Mouse (Mus musculus) limb, embryonic 11.5 days (tissue): ENCODE measurements around the gene Tbc1d22b. TPM values are rescaled to one million over a fixed set of nuclear protein-coding genes. Genes with fewer than 3 reads are reported as not detected.
A peak's percentile ranks its signal among the peaks of the same experiment; 100 is the strongest.

ENCODE experiments used
- ATAC-seq: fragments of 200-750 bp; cut with Nextera tagmentation; 2 replicates; pipeline ENCODE4 v1.8.0; 2017; ENCODE audit warnings: low read depth; ENCODE audit not compliant: insufficient number of reproducible peaks, low FRiP score, low TSS enrichment
- DNase-seq: peaks from one replicate; pipeline ENCODE4 v3.0.0-alpha.2; 2015; ENCODE audit warnings: low spot score
- H3K27ac ChIP-seq: fragments of 300-500 bp; sonication (generic); replicated peaks from 2 replicates; pipeline ENCODE4 v1.5.1; 2014; ENCODE audit warnings: low read depth, mild to moderate bottlenecking, low read length
- H3K27me3 ChIP-seq: fragments of 300-500 bp; sonication (generic); 2 replicates; pipeline ENCODE4 v1.6.1; 2014; ENCODE audit warnings: mild to moderate bottlenecking, low read length, mixed read lengths; ENCODE audit not compliant: control insufficient read depth, insufficient read depth
- H3K36me3 ChIP-seq: fragments of 300-500 bp; sonication (generic); 2 replicates; pipeline ENCODE4 v1.6.1; 2014; ENCODE audit warnings: mild to moderate bottlenecking, low read length, moderate library complexity, mixed read lengths; ENCODE audit not compliant: control insufficient read depth, insufficient read depth
- H3K4me1 ChIP-seq: fragments of 300-500 bp; sonication (generic); 2 replicates; pipeline ENCODE4 v1.6.1; 2014; ENCODE audit warnings: low read length, mixed read lengths; ENCODE audit not compliant: control insufficient read depth, insufficient read depth
- H3K4me2 ChIP-seq: fragments of 300-500 bp; sonication (generic); 2 replicates; pipeline ENCODE4 v1.6.1; 2014; ENCODE audit warnings: low read depth, mild to moderate bottlenecking, moderate library complexity; ENCODE audit not compliant: severe bottlenecking
- H3K4me3 ChIP-seq: fragments of 300-500 bp; sonication (generic); 2 replicates; pipeline ENCODE4 v1.5.1; 2014; ENCODE audit warnings: low read depth, low read length
- H3K9ac ChIP-seq: fragments of 300-500 bp; sonication (generic); 2 replicates; pipeline ENCODE4 v1.6.1; 2014; ENCODE audit warnings: mild to moderate bottlenecking, low read length
- H3K9me3 ChIP-seq: fragments of 300-500 bp; sonication (generic); 2 replicates; pipeline ENCODE4 v1.6.1; 2016; ENCODE audit warnings: low read length; ENCODE audit not compliant: control insufficient read depth
- WGBS: fragments of 180-500 bp; shearing (Covaris S2); extraction: QIAGEN DNeasy Blood & Tissue Kit; methylation state at CpG from one replicate; pipeline ENCODE4 v1.1.7; 2014; 5-methylcytosine and 5-hydroxymethylcytosine counted together
- polyA plus RNA-seq: library from polyadenylated mRNA; unstranded; fragments of >200 nt; fragmentation: Nextera tagmentation; extraction: Ambion mirVana; gene quantifications from 2 replicates; pipeline ENCODE4 v1.2.1, GENCODE M21; 2014

Gene Tbc1d22b
- polyA plus RNA-seq, 1 experiment from 2014 or later = 19.7 TPM

- 2% methylated on average over 52 of the region's 52 CpGs for WGBS
These were observed 64.8 kb downstream of the Tbc1d22b start, which contains the start of the genes Rnf8 and Gm28043 for GRCm38 (mm10) chr17:29614115-29615023. Gene Rnf8, plus strand, starts transcription at chr17:29614790. Gene Gm28043, plus strand, starts transcription at chr17:29614876.

GRCm38 (mm10) chr17:29615024-29615551 is 65.5 kb downstream of the Tbc1d22b start:
- WGBS = under 1% methylated on average over 41 of the region's 43 CpGs
- DNase-seq = peak; percentile 48
- peak overlapping the region; percentile 98 for H3K9ac ChIP-seq
- no peaks in the 10 kb centered on the region for H3K27me3 ChIP-seq
- peak overlapping the region; percentile 97 for H3K4me3 ChIP-seq
- peaks cover 10% of the 10 kb centered on the region; the same call in 1 of the 2 replicates for H3K4me1 ChIP-seq
- H3K36me3 ChIP-seq = peaks cover 2% of the 10 kb centered on the region; the same call in 1 of the 2 replicates
- H3K4me2 ChIP-seq = peak overlapping the region; percentile 90
- H3K9me3 ChIP-seq = no peaks in the 10 kb centered on the region
- H3K27ac ChIP-seq = peak overlapping the region; percentile 95
- ATAC-seq = peak; percentile 9; the same call in 1 of the 2 replicates

More at GRCm38 (mm10) chr17:29614115-29615023, 64.8 kb downstream of the Tbc1d22b start, which contains the start of the genes Rnf8 and Gm28043:
- Histone ChIP-seq H3K4me3 (peak within 1 kb of the TSS; percentile 97), H3K36me3 (no peaks in the 10 kb centered on the region; the same call in 1 of the 2 replicates), H3K27me3 (no peaks in the 10 kb centered on the region), H3K9ac (peak within 1 kb of the TSS; percentile 98), H3K4me1 (peaks cover 10% of the 10 kb centered on the region; the same call in 1 of the 2 replicates), H3K27ac (peak within 1 kb of the TSS; percentile 95), H3K4me2 (peak within 1 kb of the TSS; percentile 90), H3K9me3 (no peaks in the 10 kb centered on the region)
- ATAC-seq = peak; percentile 87
- DNase-seq = peak; percentile 96

GRCm38 (mm10) chr17:29615616-29616015 is 66.0 kb downstream of the Tbc1d22b start:
- 12% methylated on average over 4 of the region's 4 CpGs for WGBS
- Histone ChIP-seq H3K27ac (no peak overlapping the region), H3K36me3 (peaks cover 2% of the 10 kb centered on the region; the same call in 1 of the 2 replicates), H3K4me1 (peaks cover 10% of the 10 kb centered on the region; the same call in 1 of the 2 replicates), H3K9ac (peak overlapping the region; percentile 98), H3K9me3 (no peaks in the 10 kb centered on the region), H3K4me3 (peak overlapping the region; percentile 97), H3K4me2 (peak overlapping the region; percentile 90), H3K27me3 (no peaks in the 10 kb centered on the region)
- no peak for ATAC-seq
- no peak for DNase-seq

- H3K4me3 ChIP-seq = no peak overlapping the region
- H3K36me3 ChIP-seq = peaks cover 17% of the 10 kb centered on the region
- WGBS = 86% methylated on average over 3 of the region's 3 CpGs
- H3K9me3 ChIP-seq = no peaks in the 10 kb centered on the region
- H3K4me2 ChIP-seq = no peak overlapping the region
- H3K27me3 ChIP-seq = no peaks in the 10 kb centered on the region
- H3K9ac ChIP-seq = no peak overlapping the region
- no peak overlapping the region for H3K27ac ChIP-seq
- no peak for ATAC-seq
- peaks cover 10% of the 10 kb centered on the region; the same call in 1 of the 2 replicates for H3K4me1 ChIP-seq
- DNase-seq = no peak
These were observed 69.6 kb downstream of the Tbc1d22b start for GRCm38 (mm10) chr17:29619231-29619630.

- H3K9ac ChIP-seq = no peak overlapping the region
- WGBS = 92% methylated on average over 8 of the region's 8 CpGs
- peaks cover 33% of the 10 kb centered on the region for H3K36me3 ChIP-seq
- no peaks in the 10 kb centered on the region for H3K4me1 ChIP-seq
- no peak overlapping the region for H3K4me2 ChIP-seq
- no peaks in the 10 kb centered on the region for H3K27me3 ChIP-seq
- DNase-seq = no peak
- no peak overlapping the region for H3K27ac ChIP-seq
- no peaks in the 10 kb centered on the region for H3K9me3 ChIP-seq
- no peak for ATAC-seq
- no peak overlapping the region for H3K4me3 ChIP-seq
These were observed 73.9 kb downstream of the Tbc1d22b start for GRCm38 (mm10) chr17:29623488-29623887.

GRCm38 (mm10) chr17:29627285-29627684 is 77.7 kb downstream of the Tbc1d22b start:
- no peak overlapping the region for H3K9ac ChIP-seq
- H3K4me2 ChIP-seq = no peak overlapping the region
- ATAC-seq = no peak
- H3K36me3 ChIP-seq = peaks cover 33% of the 10 kb centered on the region
- H3K4me1 ChIP-seq = no peaks in the 10 kb centered on the region
- WGBS = 95% methylated on average over 9 of the region's 9 CpGs
- no peaks in the 10 kb centered on the region for H3K9me3 ChIP-seq
- DNase-seq = no peak
- H3K4me3 ChIP-seq = no peak overlapping the region
- no peaks in the 10 kb centered on the region for H3K27me3 ChIP-seq
- no peak overlapping the region for H3K27ac ChIP-seq

- Histone ChIP-seq H3K36me3 (peaks cover 29% of the 10 kb centered on the region), H3K4me1 (no peaks in the 10 kb centered on the region)
These were observed 79.4 kb downstream of the Tbc1d22b start for GRCm38 (mm10) chr17:29628946-29629345.

GRCm38 (mm10) chr17:29629620-29630019 is 80.0 kb downstream of the Tbc1d22b start:
- ATAC-seq (no peak), DNase-seq (no peak)
- peaks cover 33% of the 10 kb centered on the region for H3K36me3 ChIP-seq
- 83% methylated on average over 5 of the region's 5 CpGs for WGBS
- H3K9me3 ChIP-seq = no peaks in the 10 kb centered on the region
- no peak overlapping the region for H3K4me3 ChIP-seq
- no peak overlapping the region for H3K9ac ChIP-seq
- no peak overlapping the region for H3K27ac ChIP-seq
- no peak overlapping the region for H3K4me2 ChIP-seq
- no peaks in the 10 kb centered on the region for H3K27me3 ChIP-seq
- H3K4me1 ChIP-seq = no peaks in the 10 kb centered on the region

More at GRCm38 (mm10) chr17:29628946-29629345, 79.4 kb downstream of the Tbc1d22b start:
- Histone ChIP-seq H3K4me3 (no peak overlapping the region), H3K27me3 (no peaks in the 10 kb centered on the region), H3K9me3 (no peaks in the 10 kb centered on the region), H3K9ac (no peak overlapping the region), H3K4me2 (no peak overlapping the region), H3K27ac (no peak overlapping the region)
- ATAC-seq (no peak), DNase-seq (no peak)
- 86% methylated on average over 5 of the region's 5 CpGs for WGBS
